Mouse (Mus musculus): ENCODE results near the gene Fnip1.

Fnip1 gene

GRCm38 (mm10) chr11:54542414-54542813, 104.4 kb downstream of the Fnip1 start:
- no peak for DNase-seq (ENCODE audit: low read depth, low spot score)

- DNase-seq (ENCODE audit: low read depth, low spot score), result no peak
Observed at GRCm38 (mm10) chr11:54554970-54555369, 117.0 kb downstream of the Fnip1 start.

GRCm38 (mm10) chr11:54562761-54563160, 124.8 kb downstream of the Fnip1 start:
- DNase-seq (ENCODE audit: low read depth, low spot score), result peak; percentile 16
